Mouse (Mus musculus) heart, adult 11 months (tissue): ENCODE results near the gene Angptl1.

ENCODE experiments used
- DNase-seq: peaks from one replicate; pipeline ENCODE4 v3.0.0; 2022

The Angptl1 gene

DNA sequence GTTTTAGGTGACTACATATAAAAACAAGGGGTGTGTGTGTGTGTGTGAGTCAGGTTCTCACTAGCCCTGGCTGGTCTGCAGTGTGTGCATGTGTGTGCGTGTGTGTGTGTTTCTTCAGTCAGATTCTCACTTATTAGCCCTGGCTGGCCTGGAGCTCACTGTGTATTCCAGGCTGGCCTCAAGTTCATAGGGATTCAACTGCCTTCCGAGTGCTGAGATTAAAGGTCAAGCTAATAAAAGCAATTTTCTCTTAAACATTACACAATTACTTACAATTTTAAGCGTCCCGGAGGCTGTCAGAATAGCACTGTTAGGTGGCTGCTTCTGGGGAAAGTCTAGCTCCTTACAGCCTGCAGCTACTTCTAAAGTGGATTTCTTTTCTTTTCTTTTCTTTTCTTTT is at the start of gene Angptl1:
Angptl1 (plus strand) TSS at position 386 of the 400 bp plus-strand sequence.
- DNase-seq, result peak; percentile 57

DNA sequence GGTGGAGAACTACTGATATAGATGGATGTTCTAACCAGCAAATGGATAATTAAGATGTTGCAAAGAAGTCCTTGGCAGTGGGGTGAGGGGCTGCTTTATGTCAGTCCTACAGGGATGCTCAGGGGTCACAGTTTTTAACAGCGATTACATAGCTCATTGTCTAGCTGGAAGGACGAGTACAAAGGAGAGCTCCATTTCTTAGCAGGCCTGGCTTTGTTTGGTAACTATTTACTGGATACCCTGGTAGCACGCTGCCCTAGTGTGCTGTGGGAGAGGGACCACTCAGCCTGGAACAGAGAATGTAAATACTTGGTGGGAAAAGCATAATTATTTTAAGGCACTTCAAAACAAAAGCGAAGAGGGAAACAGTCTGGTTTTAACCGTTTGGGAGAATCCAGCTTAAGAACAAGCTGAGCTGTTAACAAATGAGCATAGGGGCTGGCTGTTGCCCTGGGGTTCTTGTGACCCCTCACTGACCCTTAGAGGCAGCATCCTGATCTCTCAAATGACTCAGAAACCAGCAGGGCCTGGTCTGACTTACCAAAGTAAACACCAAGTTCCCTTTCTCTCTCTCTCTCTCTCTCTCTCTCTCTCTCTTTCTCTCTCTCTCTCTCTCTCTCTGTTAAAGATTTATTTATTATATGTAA is 48.4 kb upstream of the Angptl1 start:
- DNase-seq, result no peak

- peak; percentile 94 for DNase-seq
Measured at GRCm38 (mm10) chr1:156796251-156796650, 42.1 kb upstream of the Angptl1 start.

- peak; percentile 29 for DNase-seq
Measured at GRCm38 (mm10) chr1:156801276-156801675, 37.1 kb upstream of the Angptl1 start.

GRCm38 (mm10) chr1:156808332-156808731 is 30.0 kb upstream of the Angptl1 start:
- peak; percentile 74 for DNase-seq

DNA sequence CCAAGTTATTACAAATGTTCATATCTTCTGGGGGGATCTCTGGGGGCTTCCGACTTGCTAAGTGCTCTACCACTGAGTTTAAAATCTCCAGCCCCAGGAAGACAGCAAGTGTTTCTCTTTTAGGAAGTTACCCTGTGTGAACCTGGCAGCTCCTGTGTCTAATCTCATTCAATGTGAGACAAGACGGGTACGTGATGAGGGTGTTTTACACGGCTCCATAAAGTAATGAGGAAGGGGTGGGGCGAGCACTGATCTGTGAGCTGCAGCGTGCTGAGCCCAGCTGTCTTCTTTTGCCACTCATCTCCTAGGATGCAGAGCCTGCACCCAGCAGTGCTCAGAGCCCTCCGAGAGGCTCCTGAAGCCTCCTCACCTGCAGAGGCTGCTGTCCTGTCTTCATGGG is 26.4 kb upstream of the Angptl1 start:
- DNase-seq, result peak; percentile 55

DNA sequence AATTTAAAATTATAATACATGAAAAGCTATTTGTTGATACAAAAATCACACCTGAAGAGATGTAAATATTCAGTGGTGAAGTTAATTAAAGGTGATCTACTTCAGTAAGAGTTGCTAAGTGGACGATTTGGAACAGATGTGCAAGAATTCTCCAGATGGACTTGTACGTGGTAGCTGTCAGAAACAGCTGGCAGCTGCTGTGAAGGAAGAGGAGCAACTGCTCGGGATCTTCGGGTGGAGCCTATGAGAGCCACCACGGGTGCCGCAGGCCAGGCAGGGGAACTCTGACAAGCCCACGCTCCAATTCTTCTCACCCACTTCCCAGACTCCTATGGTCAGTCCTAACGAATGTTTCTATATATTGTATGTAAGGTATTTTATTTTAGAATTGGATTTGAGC is 25.6 kb upstream of the Angptl1 start:
- peak; percentile 75 for DNase-seq

GRCm38 (mm10) chr1:156813485-156813884 is 24.9 kb upstream of the Angptl1 start:
- DNase-seq, result peak; percentile 74

- peak; percentile 55 for DNase-seq
Measured at GRCm38 (mm10) chr1:156819236-156819635, 19.1 kb upstream of the Angptl1 start.

GRCm38 (mm10) chr1:156838695-156839094 is 333 bp downstream of the Angptl1 start:
- DNase-seq, result peak; percentile 97

GRCm38 (mm10) chr1:156841625-156842339 is 3.4 kb downstream of the Angptl1 start:
- DNase-seq, result no peak

DNA sequence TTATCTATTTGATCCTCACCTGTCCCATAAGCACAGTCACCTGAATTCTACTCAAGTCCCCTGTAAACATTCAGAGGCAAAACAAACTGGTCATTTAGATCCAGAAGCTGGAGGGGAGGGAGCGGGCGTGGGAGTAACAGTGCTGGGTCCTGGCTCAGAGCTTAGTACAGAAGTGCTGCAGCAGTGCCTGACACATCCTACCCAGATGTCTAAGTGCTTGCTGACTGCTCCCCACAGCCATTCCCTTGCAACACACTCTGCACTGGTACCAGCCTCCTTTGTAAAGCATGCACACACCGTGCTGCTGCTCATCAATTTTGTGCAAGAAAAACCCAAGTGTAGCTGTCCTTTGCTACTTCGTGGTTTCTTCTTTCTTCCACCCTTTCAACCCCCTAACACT is 8.7 kb downstream of the Angptl1 start:
- no peak for DNase-seq

- DNase-seq, result no peak
Measured at GRCm38 (mm10) chr1:156852409-156852808, 14.0 kb downstream of the Angptl1 start.

DNA sequence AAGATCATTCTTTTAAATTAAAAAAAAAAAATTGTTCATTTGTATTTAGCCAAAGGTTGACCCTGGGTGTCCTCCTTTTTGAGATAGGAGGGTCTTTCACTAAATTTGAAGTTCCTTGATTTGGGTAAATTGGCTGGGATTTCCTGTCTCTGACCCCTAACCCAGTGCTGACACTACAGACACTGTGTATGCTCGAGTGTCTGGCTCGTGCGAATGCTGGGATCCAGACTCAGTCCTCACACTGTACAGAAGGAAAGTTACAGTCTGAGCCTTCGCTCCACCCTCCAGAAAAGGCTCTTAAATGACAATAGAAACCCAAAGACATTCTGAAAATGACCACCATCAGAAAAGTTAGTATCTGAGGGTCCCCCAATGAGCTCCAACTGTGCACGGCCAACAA is 14.5 kb downstream of the Angptl1 start:
- no peak for DNase-seq

GRCm38 (mm10) chr1:156854558-156854957 is 16.2 kb downstream of the Angptl1 start:
- no peak for DNase-seq

- no peak for DNase-seq
Measured at GRCm38 (mm10) chr1:156856666-156857065, 18.3 kb downstream of the Angptl1 start.

- DNase-seq, result no peak
Measured at GRCm38 (mm10) chr1:156859156-156859555, 20.8 kb downstream of the Angptl1 start.

GRCm38 (mm10) chr1:156859711-156860250 is 21.4 kb downstream of the Angptl1 start:
- DNase-seq, result no peak

GRCm38 (mm10) chr1:156860266-156860665 is 21.9 kb downstream of the Angptl1 start:
- no peak for DNase-seq

DNA sequence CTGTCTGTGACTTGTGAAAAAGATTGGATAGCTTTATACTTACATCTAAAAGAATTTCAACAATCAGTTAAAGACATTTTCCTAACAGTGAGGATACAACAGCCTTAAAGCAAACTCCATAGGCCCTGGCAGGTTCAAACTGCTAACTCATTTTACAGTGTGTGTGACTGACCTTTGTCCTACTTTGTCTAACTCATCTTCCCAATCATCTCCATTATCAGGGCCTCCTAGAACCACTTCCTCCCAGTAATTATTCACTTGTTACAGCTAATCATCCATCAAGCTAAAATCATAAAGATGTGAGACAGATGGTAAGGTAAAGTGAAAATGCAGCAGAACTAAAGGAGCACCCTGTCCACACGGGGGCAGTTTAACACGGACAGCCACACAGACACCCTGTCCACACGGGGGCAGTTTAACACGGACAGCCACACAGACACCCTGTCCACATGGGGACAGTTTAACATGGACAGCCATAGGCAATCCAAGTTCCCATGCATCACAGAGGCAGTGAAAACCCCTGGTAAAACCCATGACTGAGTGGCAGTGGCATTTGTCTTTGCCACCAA is 23.2 kb downstream of the Angptl1 start:
- no peak for DNase-seq

- no peak for DNase-seq
Measured at GRCm38 (mm10) chr1:156863726-156864125, 25.4 kb downstream of the Angptl1 start.

GRCm38 (mm10) chr1:156864240-156864639 is 25.9 kb downstream of the Angptl1 start:
- DNase-seq, result no peak

- no peak for DNase-seq
Measured at GRCm38 (mm10) chr1:156870028-156870427, 31.7 kb downstream of the Angptl1 start.

GRCm38 (mm10) chr1:156870616-156871015 is 32.3 kb downstream of the Angptl1 start:
- no peak for DNase-seq
